Mouse (Mus musculus) MEL (cell line): Measurements from ENCODE around the gene Tnfsf9. TPM values are rescaled to one million over a fixed set of nuclear protein-coding genes. Genes with fewer than 3 reads are reported as not detected.

Source experiments
- DNase-seq: peaks from one replicate; pipeline ENCODE4 v3.0.0; 2011; ENCODE audit warnings: low read depth, low spot score
- H3K27ac ChIP-seq: 2 replicates; pipeline ENCODE4 v1.5.1; 2012; ENCODE audit warnings: low read depth, mild to moderate bottlenecking, control low read depth, low read length, moderate library complexity; ENCODE audit not compliant: control insufficient read depth
- H3K27me3 ChIP-seq, 2 experiments: fragments of 150-350 bp in 1 of 2; sonication (generic) in 1 of 2; 2 replicates each; pipeline ENCODE4 v1.6.1; 2012; ENCODE audit warnings: low read length in 2 of 2, mild to moderate bottlenecking in 2 of 2, improper control_type of control experiment in 1 of 2, moderate library complexity in 1 of 2; ENCODE audit not compliant: insufficient read depth in 2 of 2, control insufficient read depth in 1 of 2
- H3K36me3 ChIP-seq, 2 experiments: 2 replicates each; pipeline ENCODE4 v1.6.1; 2012 to 2014; ENCODE audit warnings: low read length in 2 of 2, improper control_type of control experiment in 1 of 2, inconsistent platforms in 1 of 2, mild to moderate bottlenecking in 1 of 2; ENCODE audit not compliant: insufficient read depth in 2 of 2, control insufficient read depth in 1 of 2
- H3K4me1 ChIP-seq, 2 experiments: fragments of 150-350 bp in 1 of 2; sonication (generic) in 1 of 2; 2 replicates each; pipeline ENCODE4 v1.6.1; 2012; ENCODE audit warnings: low read length in 2 of 2, improper control_type of control experiment in 1 of 2, mild to moderate bottlenecking in 1 of 2; ENCODE audit not compliant: insufficient read depth in 2 of 2, control insufficient read depth in 1 of 2
- H3K4me3 ChIP-seq, 2 experiments: fragments of 150-350 bp in 1 of 2; sonication (generic) in 1 of 2; 2 replicates each; pipeline ENCODE4 v1.5.1; 2012; ENCODE audit warnings: low read depth in 2 of 2, low read length in 2 of 2, mild to moderate bottlenecking in 2 of 2, moderate library complexity in 2 of 2, control low read depth in 1 of 2, improper control_type of control experiment in 1 of 2; ENCODE audit not compliant: control insufficient read depth in 1 of 2, insufficient read depth in 1 of 2
- H3K79me2 ChIP-seq: 2 replicates; pipeline ENCODE4 v1.6.1; 2012; ENCODE audit warnings: mild to moderate bottlenecking, low read length, moderate library complexity; ENCODE audit not compliant: control insufficient read depth, poor library complexity, insufficient read depth
- H3K9ac ChIP-seq: 2 replicates; pipeline ENCODE4 v1.6.1; 2012; ENCODE audit warnings: low read depth, mild to moderate bottlenecking, control low read depth, low read length, moderate library complexity; ENCODE audit not compliant: control insufficient read depth, poor library complexity, severe bottlenecking
- H3K9me3 ChIP-seq: fragments of 150-350 bp; sonication (generic); replicated peaks from 2 replicates; pipeline ENCODE4 v1.6.1; 2012; ENCODE audit warnings: mild to moderate bottlenecking, low read length, improper control_type of control experiment, moderate library complexity; ENCODE audit not compliant: insufficient read depth
- CHD1 ChIP-seq: IDR thresholded peaks from 2 replicates; pipeline ENCODE4 v1.6.1; 2012; ENCODE audit warnings: low read depth, mild to moderate bottlenecking, inconsistent platforms, low read length, improper control_type of control experiment
- CTCF ChIP-seq, 3 experiments: IDR thresholded peaks in 2 of 3; conservative IDR thresholded peaks in 1 of 3; 2 replicates each; pipeline ENCODE4 v1.5.1; 2011 to 2012; ENCODE audit warnings: low read length in 3 of 3, low read depth in 2 of 3, mild to moderate bottlenecking in 2 of 3, improper control_type of control experiment in 1 of 3, inconsistent platforms in 1 of 3, mixed read lengths in 1 of 3, moderate library complexity in 1 of 3; ENCODE audit not compliant: control insufficient read depth in 1 of 3, insufficient read depth in 1 of 3, poor library complexity in 1 of 3, severe bottlenecking in 1 of 3
- ELF1 ChIP-seq: IDR thresholded peaks from 2 replicates; pipeline ENCODE4 v1.6.1; 2014; ENCODE audit warnings: low read depth, mild to moderate bottlenecking, inconsistent platforms, low read length, improper control_type of control experiment, moderate library complexity
- EP300 ChIP-seq, 2 experiments: IDR thresholded peaks; 2 replicates each; pipeline ENCODE4 v1.6.1; 2011; ENCODE audit warnings: improper control_type of control experiment in 2 of 2, low read length in 2 of 2, low read depth in 1 of 2, mild to moderate bottlenecking in 1 of 2
- ETS1 ChIP-seq: IDR thresholded peaks from 2 replicates; pipeline ENCODE4 v1.6.1; 2012; ENCODE audit warnings: low read depth, mild to moderate bottlenecking, inconsistent platforms, low read length, improper control_type of control experiment, moderate library complexity
- GATA1 ChIP-seq: IDR thresholded peaks from 2 replicates; pipeline ENCODE4 v1.6.1; 2011; ENCODE audit warnings: low read depth, low read length, improper control_type of control experiment
- HCFC1 ChIP-seq: IDR thresholded peaks from 2 replicates; pipeline ENCODE4 v1.6.1; 2012; ENCODE audit warnings: low read depth, mild to moderate bottlenecking, inconsistent platforms, low read length, improper control_type of control experiment, moderate library complexity
- JUND ChIP-seq: IDR thresholded peaks from 2 replicates; pipeline ENCODE4 v1.6.1; 2011; ENCODE audit warnings: low read depth, mild to moderate bottlenecking, improper control_type of control experiment, low read length
- KAT2A ChIP-seq: conservative IDR thresholded peaks from 2 replicates; pipeline ENCODE4 v1.6.1; 2012; ENCODE audit warnings: low read depth, low read length, improper control_type of control experiment, inconsistent platforms
- MAX ChIP-seq: IDR thresholded peaks from 2 replicates; pipeline ENCODE4 v1.6.1; 2011; ENCODE audit warnings: low read length, improper control_type of control experiment
- MAZ ChIP-seq: IDR thresholded peaks from 2 replicates; pipeline ENCODE4 v1.6.1; 2012; ENCODE audit warnings: low read depth, mild to moderate bottlenecking, inconsistent platforms, low read length, improper control_type of control experiment
- MYB ChIP-seq: IDR thresholded peaks from 2 replicates; pipeline ENCODE4 v1.6.1; 2011; ENCODE audit warnings: mild to moderate bottlenecking, low read depth, low read length, improper control_type of control experiment
- MYC ChIP-seq: IDR thresholded peaks from 2 replicates; pipeline ENCODE4 v1.6.1; 2011; ENCODE audit warnings: low read depth, mild to moderate bottlenecking, low read length, improper control_type of control experiment, moderate library complexity
- NELFE ChIP-seq: IDR thresholded peaks from 2 replicates; pipeline ENCODE4 v1.6.1; 2011; ENCODE audit warnings: low read depth, low read length, improper control_type of control experiment
- NRF1 ChIP-seq: IDR thresholded peaks from 2 replicates; pipeline ENCODE4 v1.6.1; 2014; ENCODE audit warnings: low read depth, mild to moderate bottlenecking, inconsistent platforms, low read length, improper control_type of control experiment, moderate library complexity; ENCODE audit not compliant: poor library complexity, insufficient read depth, severe bottlenecking
- POLR2A ChIP-seq, 2 experiments: IDR thresholded peaks; 2 replicates each; pipeline ENCODE4 v1.6.1; 2011 to 2012; ENCODE audit warnings: low read length in 2 of 2, mild to moderate bottlenecking in 2 of 2, control low read depth in 1 of 2, improper control_type of control experiment in 1 of 2, low read depth in 1 of 2, moderate library complexity in 1 of 2; ENCODE audit not compliant: control insufficient read depth in 1 of 2, insufficient read depth in 1 of 2, poor library complexity in 1 of 2
- POLR2AphosphoS2 ChIP-seq: IDR thresholded peaks from 2 replicates; pipeline ENCODE4 v1.6.1; 2011; ENCODE audit warnings: low read length, improper control_type of control experiment
- RAD21 ChIP-seq: IDR thresholded peaks from 2 replicates; pipeline ENCODE4 v1.6.1; 2011; ENCODE audit warnings: mild to moderate bottlenecking, low read depth, low read length, improper control_type of control experiment
- SIN3A ChIP-seq: IDR thresholded peaks from 2 replicates; pipeline ENCODE4 v1.6.1; 2012; ENCODE audit warnings: low read length, improper control_type of control experiment, inconsistent platforms
- SMC3 ChIP-seq: IDR thresholded peaks from 2 replicates; pipeline ENCODE4 v1.6.1; 2011; ENCODE audit warnings: low read depth, low read length, improper control_type of control experiment
- TAL1 ChIP-seq: IDR thresholded peaks from 2 replicates; pipeline ENCODE4 v1.6.1; 2012; ENCODE audit warnings: mild to moderate bottlenecking, inconsistent platforms, low read length, moderate library complexity, mixed read lengths
- TCF12 ChIP-seq: IDR thresholded peaks from 2 replicates; pipeline ENCODE4 v1.6.1; 2014; ENCODE audit warnings: low read depth, mild to moderate bottlenecking, inconsistent platforms, low read length, improper control_type of control experiment, moderate library complexity
- UBTF ChIP-seq: IDR thresholded peaks from 2 replicates; pipeline ENCODE4 v1.6.1; 2012; ENCODE audit warnings: low read depth, mild to moderate bottlenecking, inconsistent platforms, low read length, improper control_type of control experiment, moderate library complexity, borderline replicate concordance; ENCODE audit not compliant: insufficient read depth
- USF1 ChIP-seq: IDR thresholded peaks from 2 replicates; pipeline ENCODE4 v1.6.1; 2014; ENCODE audit warnings: low read depth, mild to moderate bottlenecking, inconsistent platforms, low read length, improper control_type of control experiment, moderate library complexity
- USF2 ChIP-seq, 2 experiments: IDR thresholded peaks; 2 replicates each; pipeline ENCODE4 v1.6.1; 2011 to 2012; ENCODE audit warnings: improper control_type of control experiment in 2 of 2, low read length in 2 of 2, borderline replicate concordance in 1 of 2, inconsistent platforms in 1 of 2, low read depth in 1 of 2, mild to moderate bottlenecking in 1 of 2; ENCODE audit not compliant: insufficient read depth in 1 of 2
- ZC3H11A ChIP-seq: IDR thresholded peaks from 2 replicates; pipeline ENCODE4 v1.6.1; 2012; ENCODE audit warnings: low read depth, mild to moderate bottlenecking, inconsistent platforms, low read length, improper control_type of control experiment
- ZKSCAN1 ChIP-seq: IDR thresholded peaks from 2 replicates; pipeline ENCODE4 v1.6.1; 2012; ENCODE audit warnings: low read depth, mild to moderate bottlenecking, inconsistent platforms, low read length, improper control_type of control experiment, moderate library complexity
- ZNF384 ChIP-seq: IDR thresholded peaks from 2 replicates; pipeline ENCODE4 v1.6.1; 2012; ENCODE audit warnings: low read depth, mild to moderate bottlenecking, inconsistent platforms, low read length, improper control_type of control experiment
- polyA plus RNA-seq, 2 experiments: library from polyadenylated mRNA; stranded (reverse) in 1 of 2; unstranded in 1 of 2; fragments of >175 nt in 1 of 2; fragments of >200 nt in 1 of 2; gene quantifications; 2 replicates each; pipeline versions ENCODE4 v1.2.1 to v1.2.4; 2012; ENCODE audit warnings: low replicate concordance in 2 of 2, low read depth in 1 of 2; ENCODE audit not compliant: insufficient read length in 2 of 2, insufficient read depth in 1 of 2, missing spikeins in 1 of 2
- total RNA-seq: library from RNA; depleted of rRNA; stranded (reverse); fragments of 300-350 nt; gene quantifications from 2 replicates; pipeline ENCODE4 v1.2.3, GENCODE M21; 2012

The Tnfsf9 gene
- total and polyA plus RNA-seq, 3 experiments = 2.0 to 3.4 TPM; not detected in 1

GRCm38 (mm10) chr17:57059486-57059977, 45.6 kb upstream of the Tnfsf9 start, which contains the start of gene Slc25a23:
Gene Slc25a23, minus strand, starts transcription at chr17:57059863.
- peak; percentile 88 for DNase-seq
- Histone ChIP-seq H3K4me3 (peak within 1 kb of the TSS; percentile 51 to 67), H3K4me1 (peaks cover 2 to 18% of the 10 kb centered on the region in 2 experiments; a peak in 3 of 4 replicates), H3K9me3 (no peaks in the 10 kb centered on the region), H3K9ac (peak within 1 kb of the TSS; percentile 90), H3K36me3 (peaks cover 0 to 8% of the 10 kb centered on the region in 2 experiments; a peak in 1 of 4 replicates), H3K27ac (peak within 1 kb of the TSS; percentile 67), H3K79me2 (peaks cover 6% of the 10 kb centered on the region), H3K27me3 (no peaks in the 10 kb centered on the region)
- TF ChIP-seq NELFE (peak; percentile 50; the same call in 1 of the 2 replicates), POLR2A (IDR thresholded peaks at IDR 0.05; ENCODE audit: control insufficient read depth in 1 of 2, insufficient read depth in 1 of 2, low read depth in 1 of 2, low read length in 2 of 2, poor library complexity in 1 of 2) (peak in 1 of 2 experiments; percentile 65; a peak in 3 of 4 replicates), MAX (peak; percentile 60; the same call in 1 of the 2 replicates), MYC (0 out of 2 replicates have a peak, but pooled peaks have one; percentile 24), USF2 (IDR thresholded peaks at IDR 0.05; ENCODE audit: borderline replicate concordance in 1 of 2, insufficient read depth in 1 of 2, low read depth in 1 of 2, low read length in 2 of 2) (no peak), RAD21 (no peak), MAZ (peak; percentile 22; the same call in 1 of the 2 replicates), CHD1 (no peak), HCFC1 (no peak), NRF1 (no peak)

- Histone ChIP-seq H3K27ac (peak overlapping the region; percentile 67), H3K4me3 (peak overlapping the region; percentile 51 to 67), H3K36me3 (peaks cover 0 to 8% of the 10 kb centered on the region in 2 experiments; a peak in 1 of 4 replicates), H3K79me2 (peaks cover 6% of the 10 kb centered on the region), H3K9me3 (no peaks in the 10 kb centered on the region), H3K4me1 (peaks cover 2 to 18% of the 10 kb centered on the region in 2 experiments; a peak in 3 of 4 replicates), H3K27me3 (no peaks in the 10 kb centered on the region), H3K9ac (peak overlapping the region; percentile 90)
- peak; percentile 98 for DNase-seq
- peak; percentile 54 to 68 (median 57) for TF ChIP-seq CTCF (IDR thresholded peaks at IDR 0.05 in 2 of 3, conservative IDR thresholded peaks at IDR 0.05 in 1 of 3; ENCODE audit: control insufficient read depth in 1 of 3, insufficient read depth in 1 of 3, low read depth in 2 of 3, low read length in 3 of 3, poor library complexity in 1 of 3, severe bottlenecking in 1 of 3)
- no peak for TF ChIP-seq ZKSCAN1
- TF ChIP-seq USF1 = no peak
- no peak for TF ChIP-seq POLR2AphosphoS2
- TF ChIP-seq TAL1 = no peak
- no peak for TF ChIP-seq ZNF384
- TF ChIP-seq RAD21 = peak; percentile 62
- peak; percentile 89 for TF ChIP-seq GATA1
- TF ChIP-seq KAT2A = no peak
- no peak for TF ChIP-seq TCF12
- no peak for TF ChIP-seq UBTF
- TF ChIP-seq MYB = no peak
- TF ChIP-seq HCFC1 = peak; percentile 72
- peak; percentile 80 for TF ChIP-seq NRF1
- no peak; a peak in 1 of 4 replicates for TF ChIP-seq POLR2A (IDR thresholded peaks at IDR 0.05; ENCODE audit: control insufficient read depth in 1 of 2, insufficient read depth in 1 of 2, low read depth in 1 of 2, low read length in 2 of 2, poor library complexity in 1 of 2)
- TF ChIP-seq NELFE = no peak
- peak; percentile 69 for TF ChIP-seq SMC3
- no peak for TF ChIP-seq MYC
- TF ChIP-seq ELF1 = no peak
- TF ChIP-seq EP300 (IDR thresholded peaks at IDR 0.05; ENCODE audit: low read depth in 1 of 2, low read length in 2 of 2) = no peak
- TF ChIP-seq SIN3A = peak; percentile 89
- TF ChIP-seq ZC3H11A = peak; percentile 44
- no peak for TF ChIP-seq JUND
- no peak for TF ChIP-seq ETS1
Measured at GRCm38 (mm10) chr17:57060231-57060801, 44.8 kb upstream of the Tnfsf9 start.
